Mouse (Mus musculus): ENCODE data around the gene Pcnt.

Pcnt gene

GRCm38 (mm10) chr10:76408520-76408919, 34.1 kb downstream of the Pcnt start:
- no peak for DNase-seq (ENCODE audit: low spot score in 2 of 2)

- no peak for DNase-seq (ENCODE audit: low spot score in 2 of 2)
Measured at GRCm38 (mm10) chr10:76392596-76392995, 50.0 kb downstream of the Pcnt start.

- DNase-seq (ENCODE audit: low spot score in 2 of 2): no peak
Measured at GRCm38 (mm10) chr10:76391786-76392185, 50.8 kb downstream of the Pcnt start.

GRCm38 (mm10) chr10:76391166-76391565, 51.4 kb downstream of the Pcnt start:
- DNase-seq (ENCODE audit: low spot score in 2 of 2): no peak

- DNase-seq (ENCODE audit: low spot score in 2 of 2): no peak
Measured at GRCm38 (mm10) chr10:76374981-76375380, 67.6 kb downstream of the Pcnt start.

GRCm38 (mm10) chr10:76371736-76372135, 70.8 kb downstream of the Pcnt start:
- no peak for DNase-seq (ENCODE audit: low spot score in 2 of 2)

- DNase-seq (ENCODE audit: low spot score in 2 of 2): no peak
Measured at GRCm38 (mm10) chr10:76368766-76369165, 73.8 kb downstream of the Pcnt start.

- no peak for DNase-seq (ENCODE audit: low spot score in 2 of 2)
Measured at GRCm38 (mm10) chr10:76363233-76363632, 79.4 kb downstream of the Pcnt start.

- peak; percentile 52 to 53 for DNase-seq (ENCODE audit: low spot score in 2 of 2)
Measured at GRCm38 (mm10) chr10:76358468-76358867, 84.1 kb downstream of the Pcnt start.

GRCm38 (mm10) chr10:76357286-76357875, 85.2 kb downstream of the Pcnt start:
- DNase-seq (ENCODE audit: low spot score in 2 of 2): no peak

- no peak for DNase-seq (ENCODE audit: low spot score in 2 of 2)
Measured at GRCm38 (mm10) chr10:76354974-76355373, 87.6 kb downstream of the Pcnt start.

GRCm38 (mm10) chr10:76353986-76354385, 88.6 kb downstream of the Pcnt start:
- no peak for DNase-seq (ENCODE audit: low spot score in 2 of 2)

GRCm38 (mm10) chr10:76351953-76352352, 90.6 kb downstream of the Pcnt start:
- no peak for DNase-seq (ENCODE audit: low spot score in 2 of 2)

- DNase-seq (ENCODE audit: low spot score in 2 of 2): peak; percentile 57 to 71
Measured at GRCm38 (mm10) chr10:76346589-76346988, 96.0 kb downstream of the Pcnt start.

GRCm38 (mm10) chr10:76346043-76346491, 96.5 kb downstream of the Pcnt start:
- DNase-seq (ENCODE audit: low spot score in 2 of 2): no peak

- DNase-seq (ENCODE audit: low spot score in 2 of 2): no peak
Measured at GRCm38 (mm10) chr10:76345540-76345902, 97.1 kb downstream of the Pcnt start.

GRCm38 (mm10) chr10:76344711-76345539, 97.7 kb downstream of the Pcnt start, which contains the start of gene Dip2a:
Dip2a (minus strand) TSS chr10:76345291.
- peak; percentile 95 to 96 for DNase-seq (ENCODE audit: low spot score in 2 of 2)

GRCm38 (mm10) chr10:76334350-76334749, 108.2 kb downstream of the Pcnt start:
- DNase-seq (ENCODE audit: low spot score in 2 of 2): no peak

GRCm38 (mm10) chr10:76332040-76332439, 110.5 kb downstream of the Pcnt start:
- no peak for DNase-seq (ENCODE audit: low spot score in 2 of 2)

- DNase-seq (ENCODE audit: low spot score in 2 of 2): no peak
Measured at GRCm38 (mm10) chr10:76329093-76329492, 113.5 kb downstream of the Pcnt start.

- no peak for DNase-seq (ENCODE audit: low spot score in 2 of 2)
Measured at GRCm38 (mm10) chr10:76328574-76328973, 114.0 kb downstream of the Pcnt start.

GRCm38 (mm10) chr10:76326304-76327006, 116.1 kb downstream of the Pcnt start:
- DNase-seq (ENCODE audit: low spot score in 2 of 2): no peak

- no peak for DNase-seq (ENCODE audit: low spot score in 2 of 2)
Measured at GRCm38 (mm10) chr10:76317623-76318022, 125.0 kb downstream of the Pcnt start.
